Mouse (Mus musculus) thymus, postnatal 10 days (tissue): ENCODE measurements around the gene Atp6v1c2.

Experiments used
- DNase-seq, 2 experiments: peaks; one replicate each; pipeline ENCODE4 v3.0.0; 2021; ENCODE audit warnings: low spot score in 2 of 2

The Atp6v1c2 gene

DNA sequence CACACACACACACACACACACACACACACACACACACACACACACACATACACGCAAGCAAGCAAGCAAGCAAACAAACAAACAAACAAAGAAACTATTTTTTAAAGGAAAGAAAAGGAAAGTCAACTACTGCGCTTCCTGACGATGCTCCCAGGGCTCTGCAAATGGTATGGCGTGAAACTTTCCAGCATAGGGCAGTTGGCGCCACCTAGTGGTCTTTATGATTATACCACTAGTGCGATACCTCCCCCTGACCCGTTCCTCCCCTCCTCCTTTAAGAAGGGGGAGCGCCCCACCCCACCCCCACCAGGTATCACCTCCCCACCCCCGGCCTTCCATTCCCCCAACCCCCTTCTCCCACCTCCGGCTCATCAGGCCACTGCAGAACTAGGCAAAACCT lies 72.3 kb downstream of the Atp6v1c2 start:
- peak; percentile 32 to 65 for DNase-seq

DNA sequence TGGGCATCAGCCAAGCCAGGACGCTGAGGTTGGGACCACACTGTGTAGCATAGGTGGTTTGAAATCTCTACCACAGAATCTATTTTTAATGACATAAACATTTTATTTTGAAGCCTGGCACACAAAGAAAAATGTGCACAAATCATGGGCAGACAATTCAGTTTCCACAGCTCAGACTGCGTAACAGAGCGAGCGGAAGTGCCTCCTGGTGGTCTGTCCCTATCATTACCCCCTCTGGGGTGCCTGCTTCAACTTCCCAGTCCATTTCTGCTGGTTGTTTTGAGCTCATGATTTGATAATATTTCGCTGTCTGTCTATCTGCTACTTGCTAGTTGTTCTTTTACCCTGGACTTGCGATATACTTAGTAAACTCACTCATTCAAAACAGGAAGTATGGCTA lies 73.6 kb downstream of the Atp6v1c2 start:
- no peak for DNase-seq

DNA sequence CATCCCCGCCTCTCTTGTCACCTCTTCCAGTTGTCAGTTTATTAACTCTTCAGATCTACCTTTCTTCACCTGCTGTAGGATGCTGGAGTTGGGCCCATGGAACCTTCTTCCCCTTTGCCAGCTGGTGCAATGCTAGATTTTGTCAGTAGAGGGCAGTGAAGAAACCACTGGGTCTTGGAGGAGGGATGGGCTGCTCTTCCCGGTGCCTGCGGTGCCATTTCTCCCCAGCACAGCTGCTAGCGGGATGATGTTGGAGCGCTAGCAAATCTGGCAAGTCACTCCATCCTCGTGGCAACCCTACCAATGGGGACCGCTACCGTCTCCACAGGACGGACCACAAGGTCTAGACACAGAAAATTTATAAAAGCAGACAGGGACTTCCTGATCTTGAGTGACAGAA lies 76.1 kb downstream of the Atp6v1c2 start:
- DNase-seq: peak; percentile 20 to 72

DNA sequence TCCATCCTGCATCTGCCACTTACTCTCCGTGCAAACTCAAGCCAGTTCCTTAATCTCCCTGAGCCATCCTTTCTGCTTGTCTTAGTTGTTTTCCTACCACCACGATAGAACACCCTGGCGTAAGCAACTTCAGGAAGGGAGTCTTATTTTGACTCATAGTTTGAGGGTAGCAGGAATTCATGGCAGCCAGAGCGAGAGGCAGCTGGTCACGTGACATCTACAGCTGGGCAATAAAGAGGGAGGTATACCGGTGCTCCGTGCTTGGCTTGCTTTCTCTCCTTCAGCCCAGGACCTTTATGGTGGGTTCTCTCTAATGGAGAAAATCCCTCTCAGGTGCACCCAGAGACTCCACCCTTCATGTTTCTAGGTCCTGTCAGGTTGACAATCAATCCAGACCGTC lies 78.2 kb downstream of the Atp6v1c2 start:
- no peak for DNase-seq

DNA sequence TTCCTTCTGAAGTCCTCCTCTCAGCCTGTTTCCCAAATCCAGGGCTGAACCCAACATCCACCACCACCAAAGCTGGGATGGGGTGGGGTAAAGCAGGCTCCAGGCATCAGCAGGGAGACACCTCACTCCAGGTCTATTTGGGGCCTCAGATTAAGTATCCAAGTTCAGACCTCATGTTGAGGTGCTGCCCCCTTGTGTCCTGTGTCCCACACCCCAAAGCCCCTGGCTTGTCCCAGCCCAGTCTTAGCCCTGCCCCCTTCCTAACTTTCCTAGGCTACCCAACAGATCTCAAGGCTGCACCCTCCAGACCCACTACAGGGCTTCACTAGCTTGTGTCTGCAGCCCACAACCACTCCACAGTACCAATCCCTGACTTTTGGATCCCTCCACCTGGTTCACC lies 87.1 kb downstream of the Atp6v1c2 start:
- no peak for DNase-seq

DNA sequence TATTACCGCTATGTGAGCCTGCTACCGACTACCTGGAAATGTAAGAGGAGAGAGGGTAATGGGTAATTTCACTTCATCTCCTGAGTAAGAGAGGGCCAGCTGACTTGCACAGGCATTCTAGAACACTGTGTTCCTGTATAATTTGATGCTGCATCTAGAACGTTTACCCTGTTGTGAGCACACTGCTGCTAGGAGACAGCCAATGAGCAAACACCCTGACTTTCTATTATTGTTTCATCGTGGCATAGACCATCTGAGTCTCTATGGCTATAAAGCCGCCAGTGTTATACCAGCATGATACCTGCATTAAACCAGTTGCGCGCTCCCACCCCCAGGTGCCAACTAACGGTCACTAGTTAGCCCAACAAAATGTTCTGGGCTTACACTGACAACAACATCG lies 87.5 kb downstream of the Atp6v1c2 start:
- no peak for DNase-seq

DNA sequence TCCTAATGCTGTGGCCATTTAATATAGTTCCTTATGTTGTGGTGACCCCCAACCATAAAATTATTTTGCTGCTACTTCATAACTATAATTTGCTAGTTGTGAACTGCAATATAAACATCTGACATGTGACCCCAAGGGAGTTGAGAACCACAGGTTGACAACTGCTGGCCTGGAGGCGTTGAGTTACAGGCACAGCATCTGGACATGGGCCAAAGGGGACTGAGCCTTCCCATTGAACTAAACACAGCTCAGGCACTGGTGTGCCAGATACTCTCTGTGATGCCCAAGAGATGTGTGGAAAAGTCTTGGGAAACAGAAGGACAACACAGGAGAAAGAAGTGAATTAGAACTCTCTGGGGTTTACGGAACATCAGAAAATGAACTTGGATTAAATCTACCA lies 88.1 kb downstream of the Atp6v1c2 start:
- no peak for DNase-seq

DNA sequence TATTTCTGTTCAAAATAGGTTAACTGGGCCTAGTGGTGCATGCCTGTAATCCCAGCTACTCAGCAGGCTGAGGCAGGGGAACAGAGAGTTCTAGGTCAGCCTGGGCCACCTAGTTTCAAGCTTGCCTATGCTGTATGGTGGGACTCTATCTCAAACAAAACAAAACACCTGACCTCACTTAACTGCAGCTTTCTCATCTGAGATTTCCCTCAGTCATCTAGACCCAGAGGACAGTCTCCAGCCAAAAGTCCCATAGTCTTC lies 89.8 kb downstream of the Atp6v1c2 start:
- no peak for DNase-seq

DNA sequence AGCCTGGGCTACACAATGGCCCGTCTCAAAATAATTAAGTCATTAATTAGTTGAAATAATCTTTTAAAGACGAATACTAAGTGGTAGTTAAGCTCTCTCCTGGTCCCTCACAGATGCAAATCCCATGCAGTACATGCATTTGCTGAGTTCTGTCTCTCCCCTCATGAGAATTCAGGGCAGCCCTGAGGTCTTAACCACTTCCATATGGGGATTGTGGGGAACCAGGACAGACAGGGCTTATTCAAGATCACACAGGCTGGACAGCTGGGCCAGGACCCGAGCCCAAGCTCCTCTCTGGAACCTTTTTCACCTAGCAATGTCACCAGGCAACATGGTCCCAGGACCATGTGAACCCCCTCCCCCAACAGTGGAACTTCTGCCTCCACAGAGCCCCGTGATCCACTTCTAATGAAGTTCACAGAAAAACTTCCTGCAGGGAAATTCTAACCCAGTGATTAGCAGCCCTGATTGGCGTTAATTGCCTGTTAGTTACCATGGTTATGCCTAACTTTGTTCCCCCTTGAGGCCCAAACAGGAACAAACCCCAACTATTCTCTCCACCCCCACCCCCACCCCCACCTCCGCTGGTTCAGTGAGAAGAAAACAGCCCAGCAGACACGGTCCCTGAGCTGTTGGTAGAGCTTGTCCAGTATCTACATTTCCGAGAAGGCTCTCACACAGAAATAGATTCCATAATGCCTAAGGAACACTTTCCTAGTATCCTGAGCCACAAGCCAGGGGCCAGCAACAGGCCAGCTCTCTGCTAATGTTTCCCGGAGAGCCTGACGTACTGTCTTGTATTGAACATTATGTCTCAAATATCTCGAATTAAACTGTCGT lies 90.4 kb downstream of the Atp6v1c2 start:
- DNase-seq: no peak

DNA sequence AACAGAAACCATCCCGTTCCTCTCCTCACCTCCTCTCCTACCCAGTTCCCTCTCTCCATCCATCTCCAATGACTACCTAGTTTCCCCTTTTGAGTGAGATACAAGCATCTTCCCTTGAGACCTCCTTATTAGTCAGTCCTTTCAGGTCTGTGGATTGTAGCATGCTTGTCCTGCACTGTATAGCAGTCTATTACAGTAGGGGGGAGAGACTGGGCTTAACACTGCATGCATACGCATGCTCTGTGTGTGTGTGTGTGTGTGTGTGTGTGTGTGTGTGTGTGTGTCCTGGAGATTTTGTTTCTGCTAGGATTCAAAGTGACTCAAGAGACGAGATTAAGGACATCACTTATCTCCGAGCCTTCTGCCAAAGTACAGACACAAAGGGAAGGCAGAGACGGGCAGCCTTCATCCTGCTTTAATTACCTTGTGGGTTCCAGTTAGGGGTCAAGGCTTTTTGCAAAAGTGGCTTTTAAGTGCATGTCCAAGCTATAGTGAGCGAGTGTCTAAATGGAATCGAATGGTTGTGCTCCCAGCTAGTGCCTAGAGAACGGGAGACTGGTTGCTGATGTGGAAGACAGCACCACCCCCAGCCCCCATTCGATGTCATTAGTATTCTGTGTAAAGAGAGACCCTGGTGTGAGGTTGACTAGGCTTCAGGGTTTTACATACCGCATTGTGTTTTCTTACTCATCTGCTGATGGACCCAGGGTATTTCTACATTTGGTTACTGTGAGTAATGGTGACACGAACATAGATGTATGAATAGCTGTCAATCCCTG lies 93.4 kb downstream of the Atp6v1c2 start:
- no peak for DNase-seq
